Mouse (Mus musculus): Measurements from ENCODE around the gene Hist1h3e.
"Not testable (repeated sequence)": the region's sequence is repeated elsewhere in the genome, so short reads cannot be mapped to it uniquely, and the experiment has no call there.

- not testable (repeated sequence) for TF ChIP-seq GATA1, TAL1 (IDR thresholded peaks at IDR 0.05; ENCODE audit: low read length)
Measured at GRCm38 (mm10) chr13:23574546-23575170, 12.5 kb upstream of the Hist1h3e start.
